Mouse (Mus musculus): ENCODE data around the gene Vwa3b. TPM values are rescaled to one million over a fixed set of nuclear protein-coding genes. Genes with fewer than 3 reads are reported as not detected.

The Vwa3b gene
- polyA plus RNA-seq, 1 experiment from 2014 or later = not detected

DNA sequence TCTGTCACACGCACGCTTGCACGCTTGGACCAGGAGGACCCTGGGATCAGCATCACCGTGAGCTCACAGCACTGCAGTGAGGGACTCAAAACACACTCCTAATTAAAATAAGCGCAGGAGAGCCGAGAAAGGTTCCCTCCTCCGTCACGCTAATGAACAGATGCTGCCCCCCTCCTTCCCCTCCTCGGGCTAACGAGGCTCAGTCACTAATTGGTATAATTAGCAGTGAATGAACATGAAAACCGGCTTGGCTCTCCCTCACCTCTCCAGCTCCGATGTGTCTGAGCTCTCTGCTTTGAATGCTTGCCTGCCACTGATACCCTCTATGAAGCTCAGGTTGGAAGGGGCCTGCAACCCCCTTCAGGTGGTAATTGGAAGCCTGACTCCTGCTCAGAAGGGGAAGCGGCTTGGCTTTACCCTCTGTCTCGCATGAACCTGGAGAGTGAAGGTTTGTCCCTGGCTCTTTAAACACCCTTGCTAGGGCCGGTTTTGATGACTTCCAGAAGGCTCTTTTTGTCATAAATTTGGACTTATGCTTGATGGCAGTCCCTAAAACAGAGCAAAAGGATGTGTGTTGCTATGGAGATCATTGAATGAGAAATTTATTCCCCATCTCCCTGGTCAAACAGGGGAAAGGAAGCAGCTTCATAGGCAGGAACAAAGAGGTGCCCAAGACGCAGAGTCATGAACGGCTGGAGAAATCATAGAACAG, 71.1 kb downstream of the Vwa3b start:
- Histone ChIP-seq H3K9me3 (replicated peaks) (0 out of 2 replicates have a peak, but pooled peaks cover 6% of the 10 kb centered on the region), H3K9ac (no peak overlapping the region), H3K36me3 (no peaks in the 10 kb centered on the region), H3K4me1 (replicated peaks) (no peaks in the 10 kb centered on the region), H3K4me3 (no peak overlapping the region), H3K27ac (ENCODE audit: poor library complexity, severe bottlenecking) (no peak overlapping the region), H3K27me3 (replicated peaks) (no peaks in the 10 kb centered on the region), H3K4me2 (no peak overlapping the region)
- WGBS = 70% methylated on average over 17 of the region's 17 CpGs
- no peak for ATAC-seq (ENCODE audit: insufficient number of reproducible peaks, low FRiP score)

DNA sequence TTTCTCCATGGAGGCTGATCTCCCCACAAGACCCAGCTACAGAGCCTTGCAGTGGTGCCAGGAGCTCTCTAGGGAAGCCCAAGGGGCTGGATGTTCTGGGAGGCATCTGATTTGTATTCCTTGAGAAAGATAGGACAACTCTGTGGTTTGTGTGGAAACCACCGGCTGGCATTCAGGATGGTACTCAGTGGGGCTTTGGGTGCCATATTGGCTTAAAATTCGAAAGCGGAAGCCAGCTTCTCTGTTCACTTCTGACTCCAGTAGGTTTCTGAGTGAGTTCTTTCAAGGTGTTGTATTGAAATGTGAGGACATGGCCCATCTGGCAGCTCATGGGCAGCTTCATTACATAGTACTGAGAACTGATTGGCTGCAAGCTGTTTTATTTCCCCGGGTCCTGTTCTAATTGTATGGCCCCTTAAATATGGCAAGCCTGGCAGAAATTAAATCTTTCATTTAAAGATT, 71.7 kb downstream of the Vwa3b start:
- Histone ChIP-seq H3K4me3 (no peak overlapping the region), H3K9ac (no peak overlapping the region), H3K4me1 (replicated peaks) (no peaks in the 10 kb centered on the region), H3K9me3 (replicated peaks) (0 out of 2 replicates have a peak, but pooled peaks cover 6% of the 10 kb centered on the region), H3K27me3 (replicated peaks) (no peaks in the 10 kb centered on the region), H3K36me3 (no peaks in the 10 kb centered on the region), H3K27ac (ENCODE audit: poor library complexity, severe bottlenecking) (no peak overlapping the region), H3K4me2 (no peak overlapping the region)
- no peak for ATAC-seq (ENCODE audit: insufficient number of reproducible peaks, low FRiP score)
- 89% methylated on average over 4 of the region's 4 CpGs for WGBS

DNA sequence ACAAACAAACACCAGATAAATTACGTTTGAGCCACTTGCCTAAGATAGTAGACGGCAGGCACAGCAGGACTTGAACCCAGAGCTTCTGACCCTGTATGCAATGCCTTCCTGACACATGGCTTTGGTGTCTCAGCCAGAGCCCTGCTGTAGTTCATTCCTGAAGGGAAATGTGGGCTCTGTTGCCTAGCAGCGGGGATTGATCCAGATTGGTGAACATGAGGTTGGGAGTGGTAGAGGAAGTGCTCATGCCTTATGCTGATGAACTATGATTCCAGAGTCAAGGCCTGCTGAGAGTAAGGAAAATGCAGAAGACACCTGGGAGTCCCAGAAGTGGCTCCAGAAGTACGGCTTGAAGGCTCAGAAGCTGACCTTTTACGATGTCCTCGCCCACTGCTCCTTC, 74.0 kb downstream of the Vwa3b start:
- Histone ChIP-seq H3K36me3 (no peaks in the 10 kb centered on the region), H3K27me3 (replicated peaks) (no peaks in the 10 kb centered on the region), H3K4me3 (no peak overlapping the region), H3K4me2 (no peak overlapping the region), H3K9me3 (replicated peaks) (no peaks in the 10 kb centered on the region), H3K4me1 (replicated peaks) (no peaks in the 10 kb centered on the region), H3K27ac (ENCODE audit: poor library complexity, severe bottlenecking) (no peak overlapping the region), H3K9ac (no peak overlapping the region)
- 85% methylated on average over 6 of the region's 6 CpGs for WGBS
- ATAC-seq (ENCODE audit: insufficient number of reproducible peaks, low FRiP score) = no peak

DNA sequence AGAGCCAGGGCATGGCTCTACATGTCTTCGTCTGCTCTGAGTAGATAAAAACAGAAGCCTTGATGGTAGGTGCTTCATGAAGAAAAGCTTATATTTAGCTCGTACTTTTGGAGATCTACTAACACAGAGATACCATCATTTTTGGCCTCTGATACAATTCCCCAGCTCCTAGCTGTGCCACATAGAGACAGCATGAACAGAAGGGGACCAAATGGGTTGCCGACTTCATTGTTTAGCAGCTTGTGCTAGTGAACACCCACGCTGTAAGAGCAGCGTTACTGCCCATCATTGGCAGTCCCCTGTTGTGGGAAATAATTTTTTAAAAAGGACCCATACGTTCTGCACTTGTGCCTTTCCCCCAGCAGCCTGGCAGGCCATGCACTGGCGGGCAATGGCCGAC, 74.6 kb downstream of the Vwa3b start:
- no peaks in the 10 kb centered on the region for H3K4me1 ChIP-seq (replicated peaks)
- H3K9me3 ChIP-seq (replicated peaks) = no peaks in the 10 kb centered on the region
- no peak overlapping the region for H3K27ac ChIP-seq (ENCODE audit: poor library complexity, severe bottlenecking)
- no peak for ATAC-seq (ENCODE audit: insufficient number of reproducible peaks, low FRiP score)
- H3K4me2 ChIP-seq = no peak overlapping the region
- H3K9ac ChIP-seq = no peak overlapping the region
- no peak overlapping the region for H3K4me3 ChIP-seq
- no peaks in the 10 kb centered on the region for H3K27me3 ChIP-seq (replicated peaks)
- 78% methylated on average over 8 of the region's 8 CpGs for WGBS
- H3K36me3 ChIP-seq = no peaks in the 10 kb centered on the region

DNA sequence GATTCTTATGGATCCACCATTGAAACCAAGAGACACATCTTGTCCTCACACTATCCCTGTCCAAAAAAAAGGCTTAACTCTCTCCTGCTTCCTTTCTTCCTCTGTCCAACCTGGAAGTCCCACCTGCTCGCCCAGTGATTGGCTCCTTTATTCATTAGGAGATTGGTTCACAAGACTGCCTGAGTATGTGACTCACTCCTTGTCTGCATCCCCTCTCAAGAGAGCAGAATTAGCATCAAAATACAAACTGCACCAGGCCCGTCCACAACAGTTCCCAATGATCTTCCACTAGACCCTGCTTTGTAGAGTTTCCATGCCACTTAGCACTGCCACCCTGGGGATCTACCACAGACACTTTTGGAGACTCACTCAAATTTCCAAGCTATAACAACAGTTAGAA, 75.3 kb downstream of the Vwa3b start:
- Histone ChIP-seq H3K27ac (ENCODE audit: poor library complexity, severe bottlenecking) (no peak overlapping the region), H3K36me3 (no peaks in the 10 kb centered on the region), H3K4me1 (replicated peaks) (no peaks in the 10 kb centered on the region; the same call in 1 of the 2 replicates), H3K4me3 (no peak overlapping the region), H3K27me3 (replicated peaks) (no peaks in the 10 kb centered on the region), H3K4me2 (no peak overlapping the region), H3K9ac (no peak overlapping the region), H3K9me3 (replicated peaks) (no peaks in the 10 kb centered on the region)
- no peak for ATAC-seq (ENCODE audit: insufficient number of reproducible peaks, low FRiP score)
- 62% methylated on average over 2 of the region's 2 CpGs for WGBS

DNA sequence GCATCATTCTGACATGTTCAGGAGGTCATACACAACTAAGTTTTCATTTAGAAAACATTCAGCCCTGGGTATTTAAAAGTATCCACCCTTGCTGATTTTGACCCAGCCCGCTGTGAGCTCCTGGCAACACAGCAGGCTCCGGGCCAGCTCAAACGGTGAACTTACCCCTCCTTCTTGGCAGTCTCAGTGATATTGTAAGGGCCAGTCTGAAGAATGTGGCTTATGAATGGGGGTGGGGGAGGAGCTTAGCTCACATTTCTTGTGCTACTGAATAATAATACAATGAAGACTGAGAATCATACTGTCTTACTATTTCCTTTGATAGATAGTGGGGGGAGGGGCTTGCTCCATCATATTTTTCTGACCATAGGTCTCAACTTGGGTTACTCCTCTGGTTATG, 78.8 kb downstream of the Vwa3b start:
- no peak overlapping the region for H3K9ac ChIP-seq
- H3K9me3 ChIP-seq (replicated peaks) = no peaks in the 10 kb centered on the region
- no peak overlapping the region for H3K4me3 ChIP-seq
- no peak overlapping the region for H3K4me2 ChIP-seq
- H3K27ac ChIP-seq (ENCODE audit: poor library complexity, severe bottlenecking) = no peak overlapping the region
- no peaks in the 10 kb centered on the region for H3K36me3 ChIP-seq
- H3K27me3 ChIP-seq (replicated peaks) = no peaks in the 10 kb centered on the region
- H3K4me1 ChIP-seq (replicated peaks) = peaks cover 9% of the 10 kb centered on the region
- 69% methylated on average over 3 of the region's 3 CpGs for WGBS
- no peak for ATAC-seq (ENCODE audit: insufficient number of reproducible peaks, low FRiP score)

DNA sequence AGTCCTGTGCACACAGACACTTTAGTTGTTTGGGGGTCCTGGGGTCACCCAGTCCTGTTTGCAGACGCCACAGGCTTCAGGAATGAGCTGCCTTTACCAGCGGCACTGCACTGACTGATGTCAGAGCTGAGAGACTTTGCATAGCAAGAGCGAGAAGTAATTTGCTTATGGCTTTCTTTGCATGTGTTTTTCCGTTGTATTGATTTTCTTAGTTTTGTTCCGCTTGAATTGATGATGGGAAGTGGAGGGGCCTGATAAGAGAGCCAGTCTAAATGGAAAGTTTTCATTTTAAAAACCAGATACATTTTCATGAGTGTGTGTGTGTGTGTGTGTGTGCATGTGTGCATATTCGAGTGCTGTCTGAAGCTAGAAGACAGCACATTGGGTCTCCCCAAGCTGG, 87.4 kb downstream of the Vwa3b start:
- no peaks in the 10 kb centered on the region for H3K4me1 ChIP-seq (replicated peaks)
- H3K9me3 ChIP-seq (replicated peaks) = no peaks in the 10 kb centered on the region
- 72% methylated on average over 6 of the region's 6 CpGs for WGBS
- no peak for ATAC-seq (ENCODE audit: insufficient number of reproducible peaks, low FRiP score)
- H3K27me3 ChIP-seq (replicated peaks) = no peaks in the 10 kb centered on the region
- no peak overlapping the region for H3K9ac ChIP-seq
- H3K36me3 ChIP-seq = no peaks in the 10 kb centered on the region
- no peak overlapping the region for H3K4me3 ChIP-seq
- no peak overlapping the region for H3K27ac ChIP-seq (ENCODE audit: poor library complexity, severe bottlenecking)
- no peak overlapping the region for H3K4me2 ChIP-seq

DNA sequence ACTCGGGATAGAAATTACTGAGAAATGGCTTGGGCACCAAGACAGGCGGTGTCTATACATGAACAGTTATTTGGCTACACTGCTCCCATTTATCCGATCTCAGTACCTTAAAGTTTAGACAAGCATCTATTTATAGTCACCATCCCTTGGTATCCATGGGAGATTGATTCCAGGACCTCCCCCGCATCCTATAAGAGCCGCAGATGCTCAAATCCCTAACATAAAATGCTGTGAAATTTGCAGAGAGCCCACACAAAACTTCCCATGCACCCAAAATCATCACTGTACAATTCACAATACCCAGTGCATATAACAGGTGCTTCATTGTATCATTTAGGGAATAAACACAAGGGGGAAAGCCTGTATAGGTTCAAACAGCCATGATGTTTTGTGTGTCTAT, 89.5 kb downstream of the Vwa3b start:
- no peaks in the 10 kb centered on the region for H3K36me3 ChIP-seq
- no peak for ATAC-seq (ENCODE audit: insufficient number of reproducible peaks, low FRiP score)
- WGBS = 76% methylated on average over 5 of the region's 5 CpGs

DNA sequence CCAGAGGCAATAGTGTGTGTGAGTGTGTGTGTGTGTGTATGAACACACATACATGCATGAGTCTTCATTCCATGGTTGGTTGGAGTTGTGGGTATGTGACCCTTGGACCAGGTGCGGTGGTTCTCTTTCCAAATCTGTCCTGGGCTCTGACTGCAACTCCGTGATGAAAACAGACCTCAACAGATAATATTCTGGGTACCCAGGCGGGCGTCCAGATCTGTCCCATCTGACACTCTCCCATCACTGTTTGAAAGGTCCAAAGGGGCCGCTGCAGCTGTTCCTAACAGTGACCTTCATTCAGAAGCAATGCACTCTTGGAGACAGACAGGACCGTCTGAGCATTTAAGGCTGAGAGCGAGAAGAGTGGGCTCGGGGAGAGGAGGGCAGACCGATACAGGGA, 90.2 kb downstream of the Vwa3b start:
- Histone ChIP-seq H3K9ac (no peak overlapping the region), H3K4me1 (replicated peaks) (no peaks in the 10 kb centered on the region), H3K9me3 (replicated peaks) (no peaks in the 10 kb centered on the region), H3K4me3 (no peak overlapping the region), H3K4me2 (no peak overlapping the region), H3K36me3 (no peaks in the 10 kb centered on the region), H3K27ac (ENCODE audit: poor library complexity, severe bottlenecking) (no peak overlapping the region), H3K27me3 (replicated peaks) (no peaks in the 10 kb centered on the region)
- ATAC-seq (ENCODE audit: insufficient number of reproducible peaks, low FRiP score) = no peak
- 78% methylated on average over 9 of the region's 9 CpGs for WGBS

More for the DNA sequence above, 89.5 kb downstream of the Vwa3b start:
- Histone ChIP-seq H3K27me3 (replicated peaks) (no peaks in the 10 kb centered on the region), H3K27ac (ENCODE audit: poor library complexity, severe bottlenecking) (no peak overlapping the region), H3K4me3 (no peak overlapping the region), H3K4me2 (no peak overlapping the region), H3K4me1 (replicated peaks) (no peaks in the 10 kb centered on the region), H3K9me3 (replicated peaks) (no peaks in the 10 kb centered on the region), H3K9ac (no peak overlapping the region)

DNA sequence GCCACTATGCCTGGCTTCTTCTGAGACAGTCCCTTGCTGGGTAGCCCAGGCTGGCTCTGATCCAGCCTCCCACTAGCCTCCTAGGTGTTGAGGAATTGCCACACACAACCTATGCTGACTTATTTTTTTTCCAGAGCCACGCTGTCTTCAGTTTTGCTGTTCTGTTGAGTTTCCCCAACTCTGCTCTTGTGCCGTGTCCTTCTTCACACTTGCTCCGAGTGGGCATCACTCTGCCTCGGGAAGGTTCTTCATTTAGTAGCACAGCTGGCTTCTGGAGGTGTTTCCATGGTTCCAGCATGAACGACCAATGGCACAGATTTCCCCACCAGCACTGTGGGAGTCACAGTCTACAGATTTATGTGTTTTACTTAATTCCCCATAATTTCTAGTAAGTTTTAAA, 91.6 kb downstream of the Vwa3b start:
- Histone ChIP-seq H3K9me3 (replicated peaks) (no peaks in the 10 kb centered on the region), H3K9ac (no peak overlapping the region), H3K27ac (ENCODE audit: poor library complexity, severe bottlenecking) (no peak overlapping the region), H3K4me3 (no peak overlapping the region), H3K36me3 (no peaks in the 10 kb centered on the region), H3K27me3 (replicated peaks) (no peaks in the 10 kb centered on the region), H3K4me2 (no peak overlapping the region), H3K4me1 (replicated peaks) (no peaks in the 10 kb centered on the region)
- ATAC-seq (ENCODE audit: insufficient number of reproducible peaks, low FRiP score) = no peak
- 80% methylated on average over 5 of the region's 5 CpGs for WGBS

DNA sequence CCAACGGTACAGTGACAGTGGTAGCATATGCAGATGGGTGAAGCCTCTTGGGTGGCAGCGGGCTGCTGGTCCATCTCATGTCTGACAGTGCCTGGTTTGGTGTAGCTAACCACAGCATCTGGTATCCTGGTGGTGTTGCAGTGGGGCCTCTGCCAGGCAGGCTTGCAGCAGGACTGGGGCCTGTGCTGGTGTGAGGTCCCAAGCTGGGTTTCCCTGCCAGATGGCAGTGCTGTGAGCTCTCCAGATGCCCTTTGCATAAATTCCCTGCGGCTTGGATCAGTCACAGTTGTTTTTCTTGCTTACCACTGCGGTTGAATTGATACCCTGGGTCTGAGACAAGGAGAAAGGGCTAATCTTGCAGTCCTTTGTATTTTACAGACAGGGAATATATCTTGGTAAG, 95.9 kb downstream of the Vwa3b start:
- Histone ChIP-seq H3K9ac (no peak overlapping the region), H3K4me1 (replicated peaks) (no peaks in the 10 kb centered on the region), H3K9me3 (replicated peaks) (no peaks in the 10 kb centered on the region), H3K27ac (ENCODE audit: poor library complexity, severe bottlenecking) (no peak overlapping the region), H3K4me2 (no peak overlapping the region), H3K4me3 (no peak overlapping the region), H3K36me3 (no peaks in the 10 kb centered on the region), H3K27me3 (replicated peaks) (no peaks in the 10 kb centered on the region)
- ATAC-seq (ENCODE audit: insufficient number of reproducible peaks, low FRiP score) = no peak
- 40% methylated on average over 4 of the region's 4 CpGs for WGBS

DNA sequence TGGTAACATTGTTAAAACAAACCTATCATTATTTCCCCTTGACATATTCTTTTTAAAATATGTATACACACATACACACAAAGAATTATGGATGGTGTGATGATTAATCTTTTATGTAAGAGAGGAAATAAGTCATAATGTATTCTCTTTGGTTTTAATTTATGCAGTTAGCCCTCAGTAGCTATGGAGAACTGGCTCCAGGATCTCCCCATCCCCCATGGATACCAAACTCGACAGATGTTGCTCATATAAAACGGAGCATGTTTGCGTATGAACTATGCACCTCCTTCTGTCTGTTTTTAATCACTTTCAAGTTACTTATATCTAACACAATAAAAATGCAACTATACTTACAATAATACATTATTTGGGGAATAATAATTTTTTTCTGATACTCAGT, 96.4 kb downstream of the Vwa3b start:
- WGBS = 73% methylated on average over 3 of the region's 3 CpGs
- H3K4me2 ChIP-seq = no peak overlapping the region
- ATAC-seq (ENCODE audit: insufficient number of reproducible peaks, low FRiP score) = no peak
- no peak overlapping the region for H3K9ac ChIP-seq
- no peaks in the 10 kb centered on the region for H3K9me3 ChIP-seq (replicated peaks)
- H3K27ac ChIP-seq (ENCODE audit: poor library complexity, severe bottlenecking) = no peak overlapping the region
- no peaks in the 10 kb centered on the region for H3K36me3 ChIP-seq
- no peaks in the 10 kb centered on the region for H3K27me3 ChIP-seq (replicated peaks)
- H3K4me1 ChIP-seq (replicated peaks) = no peaks in the 10 kb centered on the region
- no peak overlapping the region for H3K4me3 ChIP-seq

Data from heart, embryonic 12.5 days (tissue).